Mouse (Mus musculus): Measurements from ENCODE around the gene Tas2r130. TPM values are rescaled to one million over a fixed set of nuclear protein-coding genes. Genes with fewer than 3 reads are reported as not detected.
A peak's percentile ranks its signal among the peaks of the same experiment; 100 is the strongest.
"Not testable (repeated sequence)": the region's sequence is repeated elsewhere in the genome, so short reads cannot be mapped to it uniquely, and the experiment has no call there.

Gene Tas2r130
- not detected in 2 replicates for polyA plus RNA-seq (2011; ENCODE audit: insufficient read depth, insufficient read length, low read depth, missing spikeins)

DNA sequence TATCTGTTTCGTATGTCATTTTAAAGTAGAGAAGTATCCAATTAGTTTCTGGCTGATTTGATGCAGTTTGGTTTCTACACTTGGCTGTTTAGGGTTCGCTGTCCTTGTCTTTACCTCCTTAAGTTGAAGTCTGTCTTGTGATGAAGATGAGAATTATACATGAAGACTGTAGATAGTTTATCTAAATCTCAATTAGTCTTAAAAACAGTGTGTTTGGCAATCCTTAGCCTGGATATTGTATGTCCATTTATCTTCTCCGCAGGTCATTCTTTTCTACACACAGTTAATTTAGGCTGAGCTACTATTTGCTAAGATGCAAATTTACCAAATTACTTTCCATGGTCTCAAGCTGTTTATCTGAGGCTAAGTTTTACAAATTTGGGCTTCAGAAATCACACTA is at the start of gene Tas2r130:
TSS of gene Tas2r130 (minus strand) at position 101 of the 400 bp plus-strand sequence.
- no peak within 1 kb of the TSS for H3K4me3 ChIP-seq (ENCODE audit: low read depth, low read length)
- no peaks in the 10 kb centered on the region for H3K27me3 ChIP-seq (ENCODE audit: control insufficient read depth, insufficient read depth, low read length, poor library complexity, severe bottlenecking)
- no peaks in the 10 kb centered on the region for H3K4me1 ChIP-seq (ENCODE audit: control insufficient read depth, insufficient read depth, low read length)
- H3K9ac ChIP-seq (ENCODE audit: low read depth, poor library complexity, severe bottlenecking), result no peak within 1 kb of the TSS
- H3K9me3 ChIP-seq (replicated peaks; ENCODE audit: control insufficient read depth, insufficient read depth, low read length, poor library complexity, severe bottlenecking), result no peaks in the 10 kb centered on the region
- no peak for TF ChIP-seq CTCF (IDR thresholded peaks at IDR 0.05; ENCODE audit: low read depth, low read length)
- no peak within 1 kb of the TSS for H3K27ac ChIP-seq (ENCODE audit: insufficient read depth, low read length)
- no peaks in the 10 kb centered on the region for H3K36me3 ChIP-seq (ENCODE audit: control insufficient read depth, insufficient read depth, low read length, poor library complexity, severe bottlenecking)

DNA sequence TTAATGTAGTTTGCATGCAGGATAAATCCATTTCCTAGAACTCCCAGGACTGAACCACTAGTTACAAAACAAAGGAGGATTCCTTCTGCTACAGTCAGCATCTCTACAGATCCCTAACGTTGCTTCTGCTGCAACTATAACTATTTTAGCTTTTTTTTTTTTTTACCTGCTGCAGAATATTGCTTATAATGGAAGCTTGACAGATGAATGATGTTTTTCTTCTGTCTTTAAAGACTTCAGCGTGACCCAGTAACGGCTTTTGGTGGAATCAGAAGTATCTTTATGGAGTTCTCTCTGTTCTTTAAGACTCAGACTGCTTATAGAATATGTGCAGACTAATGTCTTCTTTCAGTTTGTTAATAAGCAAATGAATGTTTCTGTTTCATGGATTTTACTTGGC is 48.1 kb upstream of the Tas2r130 start, which contains the start of gene Tas2r106:
TSS of gene Tas2r106 (minus strand) at position 101 of the 400 bp plus-strand sequence.
- H3K27ac ChIP-seq (ENCODE audit: insufficient read depth, low read length), result no peak within 1 kb of the TSS
- no peak within 1 kb of the TSS for H3K4me3 ChIP-seq (ENCODE audit: low read depth, low read length)
- H3K27me3 ChIP-seq (ENCODE audit: control insufficient read depth, insufficient read depth, low read length, poor library complexity, severe bottlenecking), result no peaks in the 10 kb centered on the region
- no peak for TF ChIP-seq POLR2A (IDR thresholded peaks at IDR 0.05; ENCODE audit: insufficient read depth, low read length)
- no peak for TF ChIP-seq EP300 (IDR thresholded peaks at IDR 0.05; ENCODE audit: insufficient read depth, low read depth, low read length)
- TF ChIP-seq CTCF (IDR thresholded peaks at IDR 0.05; ENCODE audit: low read depth, low read length), result no peak
- no peaks in the 10 kb centered on the region for H3K9me3 ChIP-seq (replicated peaks; ENCODE audit: control insufficient read depth, insufficient read depth, low read length, poor library complexity, severe bottlenecking)
- H3K36me3 ChIP-seq (ENCODE audit: control insufficient read depth, insufficient read depth, low read length, poor library complexity, severe bottlenecking), result no peaks in the 10 kb centered on the region
- no peak within 1 kb of the TSS for H3K9ac ChIP-seq (ENCODE audit: low read depth, poor library complexity, severe bottlenecking)
- H3K4me1 ChIP-seq (ENCODE audit: control insufficient read depth, insufficient read depth, low read length), result no peaks in the 10 kb centered on the region

DNA sequence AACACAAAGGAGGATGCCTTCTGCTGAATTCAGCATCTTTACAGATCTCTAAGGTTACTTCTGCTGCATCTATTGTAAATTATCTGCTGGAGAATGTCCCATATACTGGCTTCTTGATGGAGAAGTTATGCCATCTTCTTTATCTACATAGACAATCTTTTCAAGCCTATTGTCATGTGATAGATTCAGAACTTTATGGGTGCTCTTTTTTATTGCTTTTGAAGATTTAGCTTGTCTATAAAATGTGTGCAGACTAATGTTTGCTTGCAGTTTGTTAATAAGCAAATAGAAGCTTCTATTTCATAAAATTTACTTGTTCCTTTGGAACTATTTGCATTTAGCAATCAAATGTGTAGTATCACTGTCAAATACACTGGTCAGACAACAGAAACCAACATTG is 29.3 kb upstream of the Tas2r130 start, which contains the start of gene Tas2r107:
TSS of gene Tas2r107 (minus strand) at position 101 of the 400 bp plus-strand sequence.
- H3K4me1 ChIP-seq (ENCODE audit: control insufficient read depth, insufficient read depth, low read length), result no peaks in the 10 kb centered on the region
- H3K27ac ChIP-seq (ENCODE audit: insufficient read depth, low read length), result no peak within 1 kb of the TSS
- H3K27me3 ChIP-seq (ENCODE audit: control insufficient read depth, insufficient read depth, low read length, poor library complexity, severe bottlenecking), result no peaks in the 10 kb centered on the region
- no peaks in the 10 kb centered on the region for H3K36me3 ChIP-seq (ENCODE audit: control insufficient read depth, insufficient read depth, low read length, poor library complexity, severe bottlenecking)
- TF ChIP-seq CTCF (IDR thresholded peaks at IDR 0.05; ENCODE audit: low read depth, low read length) (no peak), EP300 (IDR thresholded peaks at IDR 0.05; ENCODE audit: insufficient read depth, low read depth, low read length) (no peak), POLR2A (IDR thresholded peaks at IDR 0.05; ENCODE audit: insufficient read depth, low read length) (no peak)
- H3K4me3 ChIP-seq (ENCODE audit: low read depth, low read length), result no peak within 1 kb of the TSS
- no peak within 1 kb of the TSS for H3K9ac ChIP-seq (ENCODE audit: low read depth, poor library complexity, severe bottlenecking)
- no peaks in the 10 kb centered on the region for H3K9me3 ChIP-seq (replicated peaks; ENCODE audit: control insufficient read depth, insufficient read depth, low read length, poor library complexity, severe bottlenecking)

DNA sequence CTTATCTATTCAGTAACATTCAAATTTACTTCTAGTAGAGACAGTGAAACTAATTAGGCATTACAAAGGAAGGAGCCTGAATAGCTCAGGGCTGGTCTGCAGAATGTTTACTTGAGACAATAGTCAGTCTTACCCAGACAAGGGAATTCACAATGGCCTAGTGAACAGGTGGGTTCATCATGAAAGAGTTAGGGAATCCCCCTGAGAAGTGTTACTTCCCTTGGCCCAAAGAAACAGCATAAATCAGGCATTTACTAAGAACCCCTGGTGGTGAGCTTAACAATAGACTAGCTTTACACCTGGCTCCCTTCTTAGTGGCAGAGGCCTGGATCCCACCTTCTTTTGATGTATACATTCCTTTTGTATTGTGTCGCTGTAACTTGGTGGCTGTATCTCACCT is 20.8 kb downstream of the Tas2r130 start:
- not testable (repeated sequence) for H3K4me3 ChIP-seq (ENCODE audit: low read depth, low read length); H3K36me3 ChIP-seq (ENCODE audit: control insufficient read depth, insufficient read depth, low read length, poor library complexity, severe bottlenecking); H3K4me1 ChIP-seq (ENCODE audit: control insufficient read depth, insufficient read depth, low read length); H3K27me3 ChIP-seq (ENCODE audit: control insufficient read depth, insufficient read depth, low read length, poor library complexity, severe bottlenecking); H3K9ac ChIP-seq (ENCODE audit: low read depth, poor library complexity, severe bottlenecking)
- peak overlapping the region; percentile 65; the same call in 1 of the 2 replicates for H3K27ac ChIP-seq (ENCODE audit: insufficient read depth, low read length)
- H3K9me3 ChIP-seq (replicated peaks; ENCODE audit: control insufficient read depth, insufficient read depth, low read length, poor library complexity, severe bottlenecking), result peaks cover 21% of the 10 kb centered on the region

DNA sequence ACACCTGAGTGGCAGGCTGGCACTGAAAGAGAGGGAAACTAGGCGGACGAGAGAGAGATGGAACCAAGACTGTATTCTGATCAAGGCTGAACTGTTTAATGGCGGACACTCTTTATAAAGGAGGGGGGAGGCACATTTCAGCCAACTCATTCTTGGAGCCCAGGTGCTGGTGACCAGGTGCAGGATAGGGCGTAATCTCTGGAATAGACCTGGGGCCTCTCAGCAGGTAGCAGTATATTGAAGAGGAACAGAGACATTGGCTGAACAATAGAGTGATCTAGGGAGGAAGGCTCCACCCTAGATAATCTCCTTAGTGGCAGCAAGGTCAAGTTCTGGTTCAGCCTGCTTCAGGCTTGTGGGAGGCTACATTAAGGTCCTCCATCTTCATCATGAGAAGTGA is 25.9 kb downstream of the Tas2r130 start:
- Histone ChIP-seq H3K27me3 (ENCODE audit: control insufficient read depth, insufficient read depth, low read length, poor library complexity, severe bottlenecking) (no peaks in the 10 kb centered on the region), H3K9ac (ENCODE audit: low read depth, poor library complexity, severe bottlenecking) (no peak overlapping the region), H3K9me3 (replicated peaks; ENCODE audit: control insufficient read depth, insufficient read depth, low read length, poor library complexity, severe bottlenecking) (peaks cover 18% of the 10 kb centered on the region), H3K4me1 (ENCODE audit: control insufficient read depth, insufficient read depth, low read length) (no peaks in the 10 kb centered on the region), H3K27ac (ENCODE audit: insufficient read depth, low read length) (no peak overlapping the region), H3K4me3 (ENCODE audit: low read depth, low read length) (no peak overlapping the region), H3K36me3 (ENCODE audit: control insufficient read depth, insufficient read depth, low read length, poor library complexity, severe bottlenecking) (no peaks in the 10 kb centered on the region)
- TF ChIP-seq EP300 (IDR thresholded peaks at IDR 0.05; ENCODE audit: insufficient read depth, low read depth, low read length) (no peak), POLR2A (IDR thresholded peaks at IDR 0.05; ENCODE audit: insufficient read depth, low read length) (no peak), CTCF (IDR thresholded peaks at IDR 0.05; ENCODE audit: low read depth, low read length) (no peak)

Other genes starting within 250 kb of the Tas2r130 start
- gene Ybx3, start 242.4 kb downstream of the Tas2r130 start, polyA plus RNA-seq (2011; ENCODE audit: insufficient read depth, insufficient read length, low read depth, missing spikeins), result 357 and 371 TPM in 2 replicates
- gene 5430401F13Rik, start 144.5 kb downstream of the Tas2r130 start, polyA plus RNA-seq (2011; ENCODE audit: insufficient read depth, insufficient read length, low read depth, missing spikeins), result not detected in 2 replicates
- gene Gm6619, start 144.5 kb downstream of the Tas2r130 start, polyA plus RNA-seq (2011; ENCODE audit: insufficient read depth, insufficient read length, low read depth, missing spikeins), result not detected in 2 replicates
- not detected in 2 replicates for gene Tas2r107, start 29.2 kb upstream of the Tas2r130 start, polyA plus RNA-seq (2011; ENCODE audit: insufficient read depth, insufficient read length, low read depth, missing spikeins)
- gene Tas2r106, start 48.0 kb upstream of the Tas2r130 start, polyA plus RNA-seq (2011; ENCODE audit: insufficient read depth, insufficient read length, low read depth, missing spikeins), result not detected in 2 replicates
- gene Tas2r104, start 54.8 kb upstream of the Tas2r130 start, polyA plus RNA-seq (2011; ENCODE audit: insufficient read depth, insufficient read length, low read depth, missing spikeins), result not detected in 2 replicates
- not detected in 2 replicates for gene Tas2r105, start 56.6 kb upstream of the Tas2r130 start, polyA plus RNA-seq (2011; ENCODE audit: insufficient read depth, insufficient read length, low read depth, missing spikeins)
- not detected in 2 replicates for gene Tas2r114, start 59.2 kb upstream of the Tas2r130 start, polyA plus RNA-seq (2011; ENCODE audit: insufficient read depth, insufficient read length, low read depth, missing spikeins)